Mouse (Mus musculus): ENCODE data around the gene Med26.
A peak's percentile ranks its signal among the peaks of the same experiment; 100 is the strongest.

DNA sequence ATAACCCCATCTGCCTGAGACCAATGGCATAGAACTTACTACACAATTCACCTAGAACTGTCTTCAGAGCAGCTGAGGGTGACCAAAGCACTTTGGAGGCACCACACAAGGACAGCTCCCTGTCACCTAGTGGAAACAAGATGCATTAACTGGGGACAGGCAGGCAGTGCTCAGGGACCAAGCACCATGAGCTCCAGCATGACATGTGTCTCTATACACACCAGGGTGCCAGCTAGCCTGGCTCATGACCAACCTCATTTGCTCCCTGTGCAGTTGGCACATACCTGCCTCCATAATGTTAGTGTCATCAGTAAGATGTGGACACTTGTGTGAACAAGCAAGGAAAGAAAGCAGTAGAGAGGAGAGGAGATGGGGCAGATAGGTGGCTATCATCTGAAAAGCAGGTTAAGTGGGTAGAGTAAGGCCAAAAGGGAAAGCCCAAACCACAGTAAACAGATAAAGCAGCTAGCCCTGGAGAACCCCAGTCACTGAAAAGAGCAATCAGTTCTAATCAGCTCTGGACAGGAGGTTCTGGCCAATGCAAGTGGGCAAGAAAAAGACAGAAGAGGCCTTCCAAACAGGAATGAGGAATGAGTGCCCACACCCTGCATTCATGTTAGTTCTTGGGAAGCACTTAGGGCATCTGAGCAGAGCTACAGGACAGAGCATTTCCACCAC, 43.3 kb downstream of the Med26 start:
- TF ChIP-seq POLR2A (IDR thresholded peaks at IDR 0.05; ENCODE audit: insufficient read depth, low read depth, low read length) (no peak), CTCF (IDR thresholded peaks at IDR 0.05) (peak; percentile 32), EP300 (IDR thresholded peaks at IDR 0.05; ENCODE audit: insufficient read depth, low read depth, low read length) (no peak)
